Mouse (Mus musculus) liver, adult 2 months (tissue): Measurements from ENCODE around the gene Gpr35. TPM values are rescaled to one million over a fixed set of nuclear protein-coding genes. Genes with fewer than 3 reads are reported as not detected.

Experiments
- DNase-seq: peaks from one replicate; pipeline ENCODE4 v3.0.0-alpha.2; 2011; ENCODE audit warnings: low read depth, low spot score; ENCODE audit errors: extremely low read depth
- H3K27ac ChIP-seq: fragments of 200-500 bp; replicated peaks from 2 replicates; pipeline ENCODE4 v1.5.1; 2012; ENCODE audit warnings: low read depth, mild to moderate bottlenecking, control low read depth, inconsistent platforms, low read length; ENCODE audit not compliant: insufficient read depth
- H3K27me3 ChIP-seq: fragments of 200-500 bp; 2 replicates; pipeline ENCODE4 v1.6.1; 2012; ENCODE audit warnings: mild to moderate bottlenecking, moderate library complexity, low read length, inconsistent platforms; ENCODE audit not compliant: control insufficient read depth, insufficient read depth
- H3K36me3 ChIP-seq: fragments of 200-500 bp; 2 replicates; pipeline ENCODE4 v1.6.1; 2012; ENCODE audit warnings: low read length, inconsistent platforms; ENCODE audit not compliant: control insufficient read depth, insufficient read depth
- H3K4me1 ChIP-seq: fragments of 200-500 bp; 2 replicates; pipeline ENCODE4 v1.6.1; 2011; ENCODE audit warnings: low read length; ENCODE audit not compliant: control insufficient read depth, insufficient read depth
- H3K4me3 ChIP-seq: fragments of 200-500 bp; 2 replicates; pipeline ENCODE4 v1.5.1; 2011; ENCODE audit warnings: low read depth, mild to moderate bottlenecking, control low read depth, low read length, moderate library complexity; ENCODE audit not compliant: insufficient read depth
- H3K79me2 ChIP-seq: fragments of 200-500 bp; 2 replicates; pipeline ENCODE4 v1.6.1; 2012; ENCODE audit warnings: inconsistent platforms, mild to moderate bottlenecking, low read length, moderate library complexity; ENCODE audit not compliant: control insufficient read depth, insufficient read depth
- H3K9ac ChIP-seq: fragments of 200-500 bp; 2 replicates; pipeline ENCODE4 v1.6.1; 2012; ENCODE audit warnings: low read depth, mild to moderate bottlenecking, control low read depth, inconsistent platforms, low read length
- CTCF ChIP-seq: fragments of 200-500 bp; IDR thresholded peaks from 2 replicates; pipeline ENCODE4 v1.5.1; 2011; ENCODE audit warnings: low read depth, low read length, control low read depth
- POLR2A ChIP-seq: fragments of 200-500 bp; IDR thresholded peaks from 2 replicates; pipeline ENCODE4 v1.6.1; 2011; ENCODE audit warnings: low read length, control low read depth; ENCODE audit not compliant: insufficient read depth; ENCODE audit errors: extremely low read depth
- WGBS: fragments of 180-500 bp; shearing (Covaris S2); methylation state at CpG from one replicate; pipeline ENCODE4 v1.1.7; 2018; 5-methylcytosine and 5-hydroxymethylcytosine counted together
- polyA plus RNA-seq: library from polyadenylated mRNA; depleted of rRNA; stranded (reverse); fragments of >200 nt; gene quantifications from 2 replicates; pipeline ENCODE4 v1.2.3, GENCODE M21; 2012
- total RNA-seq: library from RNA; depleted of rRNA; stranded (reverse); fragments of >200 nt; gene quantifications from 2 replicates; pipeline ENCODE4 v1.2.3, GENCODE M21; 2014

Gpr35 gene
- total and polyA plus RNA-seq, 2 experiments: 0.18 to 0.53 TPM

- H3K79me2 ChIP-seq: no peaks in the 10 kb centered on the region
- H3K4me3 ChIP-seq: no peak overlapping the region
- no peak for DNase-seq
- H3K36me3 ChIP-seq: no peaks in the 10 kb centered on the region
- no peaks in the 10 kb centered on the region for H3K4me1 ChIP-seq
- no peak overlapping the region for H3K27ac ChIP-seq
- 59% methylated on average over 7 of the region's 7 CpGs for WGBS
- TF ChIP-seq CTCF (no peak), POLR2A (no peak)
- no peak overlapping the region for H3K9ac ChIP-seq
- H3K27me3 ChIP-seq: no peaks in the 10 kb centered on the region
Measured at GRCm38 (mm10) chr1:92978645-92979044, 28.0 kb downstream of the Gpr35 start.

GRCm38 (mm10) chr1:92979073-92979602, 28.5 kb downstream of the Gpr35 start:
- Histone ChIP-seq H3K36me3 (no peaks in the 10 kb centered on the region), H3K27ac (no peak overlapping the region), H3K27me3 (no peaks in the 10 kb centered on the region), H3K4me3 (no peak overlapping the region), H3K9ac (no peak overlapping the region), H3K79me2 (no peaks in the 10 kb centered on the region), H3K4me1 (no peaks in the 10 kb centered on the region)
- TF ChIP-seq CTCF: no peak
- no peak for TF ChIP-seq POLR2A
- WGBS: 42% methylated on average over 11 of the region's 11 CpGs
- DNase-seq: no peak

GRCm38 (mm10) chr1:92981056-92981845, 30.6 kb downstream of the Gpr35 start:
- H3K79me2 ChIP-seq: no peaks in the 10 kb centered on the region
- no peak for DNase-seq
- 75% methylated on average over 7 of the region's 7 CpGs for WGBS
- TF ChIP-seq CTCF (no peak), POLR2A (no peak)
- no peak overlapping the region for H3K9ac ChIP-seq
- no peaks in the 10 kb centered on the region for H3K4me1 ChIP-seq
- H3K27ac ChIP-seq: peak overlapping the region; percentile 52
- no peaks in the 10 kb centered on the region for H3K27me3 ChIP-seq
- H3K4me3 ChIP-seq: no peak overlapping the region
- H3K36me3 ChIP-seq: no peaks in the 10 kb centered on the region

GRCm38 (mm10) chr1:92982931-92983605, 32.4 kb downstream of the Gpr35 start:
- H3K4me1 ChIP-seq: no peaks in the 10 kb centered on the region
- 96% methylated on average over 17 of the region's 17 CpGs for WGBS
- no peak overlapping the region for H3K9ac ChIP-seq
- TF ChIP-seq CTCF (no peak), POLR2A (no peak)
- H3K4me3 ChIP-seq: no peak overlapping the region
- no peaks in the 10 kb centered on the region for H3K27me3 ChIP-seq
- no peak for DNase-seq
- H3K36me3 ChIP-seq: no peaks in the 10 kb centered on the region
- H3K79me2 ChIP-seq: no peaks in the 10 kb centered on the region
- no peak overlapping the region for H3K27ac ChIP-seq

- H3K27me3 ChIP-seq: no peaks in the 10 kb centered on the region
- WGBS: 86% methylated on average over 5 of the region's 5 CpGs
- H3K4me3 ChIP-seq: no peak overlapping the region
- no peak overlapping the region for H3K9ac ChIP-seq
- no peaks in the 10 kb centered on the region for H3K36me3 ChIP-seq
- H3K27ac ChIP-seq: no peak overlapping the region
- no peaks in the 10 kb centered on the region for H3K4me1 ChIP-seq
- no peak for DNase-seq
- H3K79me2 ChIP-seq: no peaks in the 10 kb centered on the region
- TF ChIP-seq POLR2A (no peak), CTCF (no peak)
Measured at GRCm38 (mm10) chr1:92984999-92985398, 34.3 kb downstream of the Gpr35 start.

GRCm38 (mm10) chr1:92988894-92989293, 38.2 kb downstream of the Gpr35 start:
- Histone ChIP-seq H3K4me3 (no peak overlapping the region), H3K36me3 (no peaks in the 10 kb centered on the region)
- no peak for TF ChIP-seq POLR2A
- TF ChIP-seq CTCF: no peak

More at GRCm38 (mm10) chr1:92988894-92989293, 38.2 kb downstream of the Gpr35 start:
- no peaks in the 10 kb centered on the region for H3K79me2 ChIP-seq
- H3K9ac ChIP-seq: no peak overlapping the region
- no peaks in the 10 kb centered on the region for H3K4me1 ChIP-seq
- DNase-seq: no peak
- 58% methylated on average over 4 of the region's 4 CpGs for WGBS
- H3K27me3 ChIP-seq: no peaks in the 10 kb centered on the region
- H3K27ac ChIP-seq: no peak overlapping the region
